Mouse (Mus musculus): ENCODE data around the gene Aldoc. TPM values are rescaled to one million over a fixed set of nuclear protein-coding genes. Genes with fewer than 3 reads are reported as not detected.

The Aldoc gene
- polyA plus RNA-seq, 1 experiment from 2014 or later: 2.7 TPM

DNA sequence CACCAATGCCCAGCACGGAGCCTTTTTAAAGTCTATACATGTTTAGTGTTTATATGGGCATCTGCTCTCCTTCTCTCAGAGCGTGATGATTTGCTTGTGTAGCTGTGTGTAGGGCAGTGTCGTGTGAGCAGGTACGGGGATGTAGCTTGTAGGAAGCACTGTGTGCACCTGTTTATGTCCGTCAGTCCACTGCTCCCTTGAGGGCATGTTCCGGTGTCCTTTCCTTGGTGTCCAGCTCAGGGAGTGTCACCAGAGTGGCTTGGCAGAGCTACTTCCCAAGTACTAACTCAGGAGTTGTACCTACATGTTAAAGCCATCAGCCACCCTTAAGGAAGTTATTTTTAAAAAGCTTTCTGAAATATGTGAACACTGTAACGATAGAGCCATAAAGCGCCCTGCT, 14.3 kb downstream of the Aldoc start:
- no peak for DNase-seq (ENCODE audit: low spot score)
- Histone ChIP-seq H3K9me3 (replicated peaks; ENCODE audit: control insufficient read depth, low read length) (no peaks in the 10 kb centered on the region), H3K27ac (replicated peaks; ENCODE audit: low read depth, low read length) (no peak overlapping the region), H3K4me2 (ENCODE audit: low read depth, low read length) (no peak overlapping the region), H3K9ac (replicated peaks; ENCODE audit: low read length) (no peak overlapping the region), H3K4me3 (ENCODE audit: low read depth, low read length) (no peak overlapping the region), H3K36me3 (replicated peaks; ENCODE audit: control insufficient read depth, insufficient read depth, low read depth, low read length) (peaks cover 5% of the 10 kb centered on the region; the same call in 1 of the 2 replicates), H3K27me3 (ENCODE audit: control insufficient read depth, insufficient read depth, low read length) (no peaks in the 10 kb centered on the region), H3K4me1 (ENCODE audit: control insufficient read depth, insufficient read depth, low read length) (no peaks in the 10 kb centered on the region)
- ATAC-seq (replicated peaks; ENCODE audit: insufficient number of reproducible peaks, low FRiP score, low TSS enrichment, low read depth): no peak
- 93% methylated on average over 8 of the region's 8 CpGs for WGBS

DNA sequence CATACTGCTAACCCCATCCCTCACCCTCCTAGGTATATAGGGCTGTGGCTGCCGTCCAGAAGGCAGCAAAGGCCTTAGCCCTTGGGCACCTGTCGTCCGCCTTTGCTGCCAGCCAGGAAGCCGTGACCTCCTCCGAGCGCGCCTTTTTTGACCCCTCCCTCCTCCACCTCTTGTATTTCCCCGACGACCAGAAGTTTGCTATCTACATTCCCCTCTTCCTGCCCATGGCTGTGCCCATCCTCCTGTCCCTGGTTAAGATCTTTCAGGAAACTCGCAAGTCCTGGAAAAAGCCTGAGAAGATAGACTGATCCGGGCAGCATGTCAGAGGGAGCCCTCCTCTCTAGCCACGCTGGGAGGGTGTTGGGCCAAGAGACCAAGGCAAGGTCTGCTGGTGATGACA, 18.9 kb downstream of the Aldoc start:
- ATAC-seq (replicated peaks; ENCODE audit: insufficient number of reproducible peaks, low FRiP score, low TSS enrichment, low read depth) (no peak), DNase-seq (ENCODE audit: low spot score) (no peak)
- no peak overlapping the region for H3K9ac ChIP-seq (replicated peaks; ENCODE audit: low read length)
- peaks cover 5% of the 10 kb centered on the region; the same call in 1 of the 2 replicates for H3K36me3 ChIP-seq (replicated peaks; ENCODE audit: control insufficient read depth, insufficient read depth, low read depth, low read length)
- H3K4me1 ChIP-seq (ENCODE audit: control insufficient read depth, insufficient read depth, low read length): peaks cover 6% of the 10 kb centered on the region
- H3K9me3 ChIP-seq (replicated peaks; ENCODE audit: control insufficient read depth, low read length): no peaks in the 10 kb centered on the region
- H3K27ac ChIP-seq (replicated peaks; ENCODE audit: low read depth, low read length): no peak overlapping the region
- no peak overlapping the region for H3K4me2 ChIP-seq (ENCODE audit: low read depth, low read length)
- no peaks in the 10 kb centered on the region for H3K27me3 ChIP-seq (ENCODE audit: control insufficient read depth, insufficient read depth, low read length)
- H3K4me3 ChIP-seq (ENCODE audit: low read depth, low read length): no peak overlapping the region
- WGBS: 87% methylated on average over 12 of the region's 12 CpGs

DNA sequence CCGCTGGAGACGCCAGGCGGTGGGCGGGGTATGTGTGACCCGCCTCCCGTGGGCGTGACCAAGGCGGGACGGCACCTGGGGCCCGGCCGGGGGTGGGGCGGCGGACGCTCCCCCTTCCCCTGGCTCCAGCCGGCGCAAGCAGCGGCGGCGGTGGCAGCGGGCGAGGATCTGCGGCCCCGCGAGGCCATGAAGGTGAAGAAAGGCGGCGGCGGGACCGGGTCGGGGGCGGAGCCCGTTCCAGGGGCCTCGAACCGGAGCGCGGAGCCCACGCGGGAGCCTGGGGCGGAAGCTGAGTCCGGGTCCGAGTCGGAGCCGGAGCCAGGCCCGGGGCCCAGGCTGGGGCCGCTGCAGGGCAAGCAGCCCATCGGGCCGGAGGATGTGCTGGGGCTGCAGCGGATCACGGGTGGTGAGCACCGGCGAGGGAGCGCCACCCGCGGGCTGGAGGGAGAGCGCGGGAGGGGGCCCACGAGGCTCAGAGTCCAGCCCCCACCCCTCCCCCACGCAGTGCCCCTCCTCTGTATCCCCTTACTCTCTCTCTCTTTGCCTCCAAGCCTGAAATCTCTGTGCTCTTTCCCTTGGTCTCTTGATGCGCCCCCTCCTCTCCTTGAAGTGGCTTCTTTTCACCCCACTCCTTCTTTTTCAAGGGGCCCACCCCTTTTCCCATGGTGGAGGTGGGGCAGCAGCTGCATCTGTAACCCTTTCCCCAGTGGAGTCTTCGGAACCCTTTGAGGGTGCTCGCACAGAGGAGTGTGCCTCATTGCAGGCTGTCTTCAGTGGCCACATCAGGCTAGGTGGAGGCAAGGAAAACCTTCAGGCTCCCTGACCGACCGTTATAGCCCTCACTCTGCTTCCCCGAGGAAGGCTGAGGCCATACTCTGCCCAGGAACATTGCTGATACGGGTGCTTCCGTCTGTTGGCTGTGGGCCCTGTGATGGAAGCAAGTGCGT, 20.9 kb downstream of the Aldoc start, which contains the start of gene Unc119:
Gene Unc119, plus strand, starts transcription at position 102 of the 947 bp plus-strand sequence.
- H3K4me1 ChIP-seq (ENCODE audit: control insufficient read depth, insufficient read depth, low read length): peaks cover 6% of the 10 kb centered on the region
- H3K27ac ChIP-seq (replicated peaks; ENCODE audit: low read depth, low read length): peak within 1 kb of the TSS; percentile 83
- peak; percentile 67 for ATAC-seq (replicated peaks; ENCODE audit: insufficient number of reproducible peaks, low FRiP score, low TSS enrichment, low read depth)
- no peaks in the 10 kb centered on the region for H3K9me3 ChIP-seq (replicated peaks; ENCODE audit: control insufficient read depth, low read length)
- 2% methylated on average over 51 of the region's 66 CpGs for WGBS
- peaks cover 7% of the 10 kb centered on the region; the same call in 1 of the 2 replicates for H3K36me3 ChIP-seq (replicated peaks; ENCODE audit: control insufficient read depth, insufficient read depth, low read depth, low read length)
- peak within 1 kb of the TSS; percentile 92 for H3K9ac ChIP-seq (replicated peaks; ENCODE audit: low read length)
- no peaks in the 10 kb centered on the region for H3K27me3 ChIP-seq (ENCODE audit: control insufficient read depth, insufficient read depth, low read length)
- peak within 1 kb of the TSS; percentile 79 for H3K4me2 ChIP-seq (ENCODE audit: low read depth, low read length)
- H3K4me3 ChIP-seq (ENCODE audit: low read depth, low read length): peak within 1 kb of the TSS; percentile 87
- peak; percentile 92 for DNase-seq (ENCODE audit: low spot score)

DNA sequence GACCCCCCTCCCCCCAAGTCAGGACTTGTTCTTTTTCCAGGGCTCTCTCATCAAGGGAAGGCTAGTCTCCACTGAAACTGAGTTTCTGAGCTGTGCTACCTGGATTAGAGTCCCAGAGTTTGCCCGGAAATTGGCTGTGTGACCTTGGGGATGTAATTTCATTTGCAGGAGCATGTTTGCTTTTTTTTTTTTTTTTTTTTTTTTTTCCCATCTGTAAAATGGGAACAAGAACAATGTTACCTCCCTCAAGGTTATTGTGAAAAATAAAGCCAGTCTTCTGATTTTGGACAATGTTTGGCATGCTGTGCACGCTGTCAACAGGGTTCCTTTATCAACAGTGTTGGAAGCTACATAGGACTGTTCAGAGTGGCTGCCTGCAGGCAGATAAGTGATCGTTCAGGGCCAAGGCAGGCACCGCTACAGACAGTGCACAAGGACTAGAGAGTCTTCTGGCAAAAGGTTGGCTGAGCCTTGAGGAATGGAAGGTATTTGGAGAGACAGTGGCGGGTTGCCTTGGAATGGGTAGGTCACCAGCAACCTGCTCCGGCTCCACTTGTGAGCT, 21.6 kb downstream of the Aldoc start:
- Histone ChIP-seq H3K4me2 (ENCODE audit: low read depth, low read length) (peak overlapping the region; percentile 79), H3K4me1 (ENCODE audit: control insufficient read depth, insufficient read depth, low read length) (peaks cover 6% of the 10 kb centered on the region), H3K36me3 (replicated peaks; ENCODE audit: control insufficient read depth, insufficient read depth, low read depth, low read length) (peaks cover 7% of the 10 kb centered on the region), H3K4me3 (ENCODE audit: low read depth, low read length) (peak overlapping the region; percentile 87), H3K9ac (replicated peaks; ENCODE audit: low read length) (peak overlapping the region; percentile 92), H3K27ac (replicated peaks; ENCODE audit: low read depth, low read length) (peak overlapping the region; percentile 83), H3K27me3 (ENCODE audit: control insufficient read depth, insufficient read depth, low read length) (no peaks in the 10 kb centered on the region), H3K9me3 (replicated peaks; ENCODE audit: control insufficient read depth, low read length) (no peaks in the 10 kb centered on the region)
- WGBS: 77% methylated on average over 6 of the region's 6 CpGs
- DNase-seq (ENCODE audit: low spot score): no peak
- ATAC-seq (replicated peaks; ENCODE audit: insufficient number of reproducible peaks, low FRiP score, low TSS enrichment, low read depth): no peak

DNA sequence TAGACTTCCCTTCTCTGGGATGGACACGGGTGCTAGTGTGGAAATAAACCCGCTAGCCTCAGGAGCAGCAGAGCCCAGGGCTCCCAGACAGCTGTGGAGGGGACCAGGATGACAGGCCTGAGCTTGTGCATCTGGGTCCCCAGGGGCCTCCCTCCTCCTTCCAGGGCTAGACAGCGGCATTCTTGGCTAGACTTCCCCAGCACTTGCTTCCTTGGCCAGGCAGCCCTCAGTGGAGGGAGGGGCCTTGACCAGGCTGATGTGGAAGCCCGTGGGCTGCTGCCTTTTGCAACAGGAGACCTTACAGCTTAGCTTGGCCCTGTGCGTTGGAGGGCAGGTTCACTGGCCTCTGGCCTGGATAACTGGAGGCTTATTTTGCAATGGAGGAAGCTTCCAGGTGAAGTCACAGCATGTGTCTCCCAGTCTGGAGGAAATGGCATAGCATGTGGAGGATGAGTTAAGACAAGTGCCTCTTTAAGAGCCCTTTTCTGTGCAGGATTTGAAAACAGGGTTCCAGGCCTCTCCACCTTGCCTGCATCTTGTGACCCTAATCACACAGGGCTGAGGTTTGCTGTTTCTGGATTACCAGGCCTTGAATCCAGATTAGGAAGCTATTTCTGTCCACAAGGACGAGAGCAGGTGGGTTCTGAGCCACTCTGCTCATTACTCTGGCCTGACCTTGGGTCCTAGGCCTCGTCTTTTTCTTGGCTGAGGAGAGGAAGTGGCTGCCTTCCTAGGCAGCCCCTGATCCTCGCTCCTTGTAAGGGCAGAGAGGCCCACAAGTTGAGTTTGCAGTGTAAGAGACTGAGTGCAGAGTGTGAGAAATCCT, 22.3 kb downstream of the Aldoc start:
- DNase-seq (ENCODE audit: low spot score): peak; percentile 18
- Histone ChIP-seq H3K36me3 (replicated peaks; ENCODE audit: control insufficient read depth, insufficient read depth, low read depth, low read length) (peaks cover 2% of the 10 kb centered on the region), H3K4me3 (ENCODE audit: low read depth, low read length) (no peak overlapping the region), H3K4me2 (ENCODE audit: low read depth, low read length) (peak overlapping the region; percentile 27), H3K9me3 (replicated peaks; ENCODE audit: control insufficient read depth, low read length) (no peaks in the 10 kb centered on the region), H3K4me1 (ENCODE audit: control insufficient read depth, insufficient read depth, low read length) (peaks cover 6% of the 10 kb centered on the region), H3K27ac (replicated peaks; ENCODE audit: low read depth, low read length) (no peak overlapping the region), H3K27me3 (ENCODE audit: control insufficient read depth, insufficient read depth, low read length) (no peaks in the 10 kb centered on the region), H3K9ac (replicated peaks; ENCODE audit: low read length) (peak overlapping the region; percentile 34; the same call in 1 of the 2 replicates)
- WGBS: 58% methylated on average over 8 of the region's 8 CpGs
- no peak for ATAC-seq (replicated peaks; ENCODE audit: insufficient number of reproducible peaks, low FRiP score, low TSS enrichment, low read depth)

DNA sequence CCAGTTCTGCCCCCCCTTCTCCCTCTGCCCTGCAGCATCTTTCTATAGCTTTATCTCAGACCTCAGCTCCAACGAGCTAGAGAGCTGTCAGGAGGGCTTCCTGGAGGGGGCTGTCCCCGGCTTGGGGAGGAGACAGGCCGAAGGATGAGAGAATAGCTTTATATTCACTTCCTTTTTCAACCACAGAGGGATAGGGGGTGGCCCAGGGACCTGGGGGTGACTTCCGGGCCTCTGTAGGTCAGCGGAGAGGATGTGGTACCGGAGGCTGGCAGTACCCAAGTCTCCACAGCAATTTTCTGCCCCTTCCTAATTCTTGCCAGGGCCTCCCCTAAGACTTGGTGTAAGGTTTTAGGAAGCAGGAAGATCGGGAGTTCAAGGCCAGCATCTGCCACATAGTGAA, 23.0 kb downstream of the Aldoc start:
- DNase-seq (ENCODE audit: low spot score) (no peak), ATAC-seq (replicated peaks; ENCODE audit: insufficient number of reproducible peaks, low FRiP score, low TSS enrichment, low read depth) (no peak)
- 83% methylated on average over 7 of the region's 7 CpGs for WGBS
- Histone ChIP-seq H3K4me1 (ENCODE audit: control insufficient read depth, insufficient read depth, low read length) (peaks cover 6% of the 10 kb centered on the region), H3K27me3 (ENCODE audit: control insufficient read depth, insufficient read depth, low read length) (no peaks in the 10 kb centered on the region), H3K9ac (replicated peaks; ENCODE audit: low read length) (no peak overlapping the region), H3K27ac (replicated peaks; ENCODE audit: low read depth, low read length) (no peak overlapping the region), H3K4me3 (ENCODE audit: low read depth, low read length) (no peak overlapping the region), H3K9me3 (replicated peaks; ENCODE audit: control insufficient read depth, low read length) (no peaks in the 10 kb centered on the region), H3K36me3 (replicated peaks; ENCODE audit: control insufficient read depth, insufficient read depth, low read depth, low read length) (peaks cover 2% of the 10 kb centered on the region), H3K4me2 (ENCODE audit: low read depth, low read length) (no peak overlapping the region)

DNA sequence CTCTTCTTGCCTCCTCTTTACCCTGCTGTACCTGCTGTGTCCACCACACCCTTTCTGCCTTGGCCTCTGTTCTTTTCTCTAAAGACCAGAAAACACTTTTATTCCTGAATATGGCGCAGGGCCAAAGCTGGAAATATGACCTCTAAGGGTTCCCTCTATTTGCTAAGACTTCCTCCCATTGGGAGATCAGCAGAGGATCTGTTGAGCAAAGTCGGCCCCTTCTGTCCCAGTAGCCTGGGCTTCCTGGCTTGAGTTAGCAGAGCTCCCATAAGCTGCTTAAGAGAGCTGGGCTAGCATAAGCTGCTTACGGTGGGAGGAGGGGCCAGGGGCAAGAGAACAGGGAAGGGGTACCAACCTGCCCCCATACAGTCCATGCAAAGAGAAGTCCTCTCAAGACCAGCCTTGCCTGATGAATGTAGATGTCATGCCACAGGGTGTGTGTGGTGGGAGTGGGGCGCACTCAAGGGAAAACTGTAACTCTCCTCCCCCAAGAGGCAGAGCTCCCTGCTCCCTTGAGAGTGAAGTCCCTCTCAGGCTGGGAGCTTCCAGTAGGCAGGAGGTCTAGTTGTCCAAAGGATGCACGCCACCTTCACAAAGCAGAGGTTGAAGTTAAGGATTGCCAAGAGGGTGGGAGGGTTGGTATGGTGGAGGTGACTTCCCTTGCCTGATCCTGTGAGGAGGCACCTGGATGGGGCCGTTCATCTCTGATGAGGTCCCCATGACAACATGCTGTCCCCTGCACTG, 23.7 kb downstream of the Aldoc start:
- Histone ChIP-seq H3K4me3 (ENCODE audit: low read depth, low read length) (no peak overlapping the region), H3K27me3 (ENCODE audit: control insufficient read depth, insufficient read depth, low read length) (no peaks in the 10 kb centered on the region), H3K4me1 (ENCODE audit: control insufficient read depth, insufficient read depth, low read length) (peaks cover 6% of the 10 kb centered on the region), H3K9ac (replicated peaks; ENCODE audit: low read length) (no peak overlapping the region), H3K27ac (replicated peaks; ENCODE audit: low read depth, low read length) (no peak overlapping the region), H3K4me2 (ENCODE audit: low read depth, low read length) (no peak overlapping the region), H3K9me3 (replicated peaks; ENCODE audit: control insufficient read depth, low read length) (no peaks in the 10 kb centered on the region), H3K36me3 (replicated peaks; ENCODE audit: control insufficient read depth, insufficient read depth, low read depth, low read length) (peaks cover 2% of the 10 kb centered on the region)
- 78% methylated on average over 6 of the region's 6 CpGs for WGBS
- DNase-seq (ENCODE audit: low spot score) (no peak), ATAC-seq (replicated peaks; ENCODE audit: insufficient number of reproducible peaks, low FRiP score, low TSS enrichment, low read depth) (no peak)

Measured in embryonic facial prominence, embryonic 11.5 days (tissue).